16 mouse cellular contexts compared by ENCODE assay signal in the genomic region with DNA sequence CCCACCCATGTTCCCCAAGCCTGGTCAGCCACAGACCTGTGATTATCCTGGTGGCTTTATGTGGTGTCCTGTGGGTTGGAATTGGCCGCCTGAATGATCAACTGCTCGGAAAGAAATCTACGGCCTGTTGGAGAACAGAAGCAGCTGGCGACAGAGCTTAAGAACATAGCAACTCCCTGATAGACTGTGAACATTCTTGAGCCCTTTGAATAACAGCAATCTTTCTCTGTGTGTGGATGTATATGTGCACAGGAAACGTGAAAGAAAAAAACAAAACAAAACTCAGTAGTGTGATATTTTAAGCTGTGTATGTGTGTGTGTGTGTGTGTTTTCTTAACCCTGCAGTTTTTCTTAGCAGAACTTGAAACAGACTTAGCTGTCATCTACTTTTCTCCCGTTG.
"Had no signal": no experiment of that assay in that cellular context is flagged by ENCODE, and none has a peak within 500 bp of the region (broad histone marks: within the 10 kb centered on the region; RNA-seq: fewer than 3 reads in every experiment).

No protein-coding gene starts in this region.

- H3K4me1 ChIP-seq: liver, embryonic 13.5 days; megakaryocyte, embryonic 14.5 days; midbrain, embryonic 15.5 days had no signal

- ATAC-seq: hindbrain, embryonic 16.5 days; inflammation-experienced regulatory T-cells, adult 6 months; intestine, postnatal 0 days; liver, postnatal 0 days; midbrain, embryonic 15.5 days had no signal

- DNase-seq: kidney, adult 8-10 months; kidney, postnatal 14 days; liver; liver, embryonic 13.5 days; liver, postnatal 0 days; right cerebral cortex, adult 18-20 months; right cerebral cortex, postnatal 25 days; thymus, postnatal 36 days had no signal

- H3K9me3 ChIP-seq: liver, embryonic 13.5 days; midbrain, embryonic 15.5 days; neural tube, embryonic 13.5 days had no signal

- H3K27me3 ChIP-seq: liver, embryonic 13.5 days; megakaryocyte, embryonic 14.5 days; midbrain, embryonic 15.5 days; neural tube, embryonic 13.5 days had no signal

- H3K4me2 ChIP-seq: liver, embryonic 13.5 days; midbrain, embryonic 11.5 days; midbrain, embryonic 15.5 days; neural tube, embryonic 13.5 days had no signal

- H3K36me3 ChIP-seq: liver, embryonic 13.5 days; midbrain, embryonic 15.5 days; neural tube, embryonic 13.5 days had no signal

- H3K4me3 ChIP-seq: liver, embryonic 13.5 days; megakaryocyte, embryonic 14.5 days; midbrain, embryonic 15.5 days; neural tube, embryonic 13.5 days had no signal

- H3K27ac ChIP-seq: liver, embryonic 13.5 days; macrophage; midbrain, embryonic 15.5 days; neural tube, embryonic 13.5 days had no signal

- H3K9ac ChIP-seq: liver, embryonic 13.5 days; liver, postnatal 0 days; midbrain, embryonic 15.5 days; neural tube, embryonic 13.5 days had no signal
